8 mouse cellular contexts compared by ENCODE assay signal in the genomic region with DNA sequence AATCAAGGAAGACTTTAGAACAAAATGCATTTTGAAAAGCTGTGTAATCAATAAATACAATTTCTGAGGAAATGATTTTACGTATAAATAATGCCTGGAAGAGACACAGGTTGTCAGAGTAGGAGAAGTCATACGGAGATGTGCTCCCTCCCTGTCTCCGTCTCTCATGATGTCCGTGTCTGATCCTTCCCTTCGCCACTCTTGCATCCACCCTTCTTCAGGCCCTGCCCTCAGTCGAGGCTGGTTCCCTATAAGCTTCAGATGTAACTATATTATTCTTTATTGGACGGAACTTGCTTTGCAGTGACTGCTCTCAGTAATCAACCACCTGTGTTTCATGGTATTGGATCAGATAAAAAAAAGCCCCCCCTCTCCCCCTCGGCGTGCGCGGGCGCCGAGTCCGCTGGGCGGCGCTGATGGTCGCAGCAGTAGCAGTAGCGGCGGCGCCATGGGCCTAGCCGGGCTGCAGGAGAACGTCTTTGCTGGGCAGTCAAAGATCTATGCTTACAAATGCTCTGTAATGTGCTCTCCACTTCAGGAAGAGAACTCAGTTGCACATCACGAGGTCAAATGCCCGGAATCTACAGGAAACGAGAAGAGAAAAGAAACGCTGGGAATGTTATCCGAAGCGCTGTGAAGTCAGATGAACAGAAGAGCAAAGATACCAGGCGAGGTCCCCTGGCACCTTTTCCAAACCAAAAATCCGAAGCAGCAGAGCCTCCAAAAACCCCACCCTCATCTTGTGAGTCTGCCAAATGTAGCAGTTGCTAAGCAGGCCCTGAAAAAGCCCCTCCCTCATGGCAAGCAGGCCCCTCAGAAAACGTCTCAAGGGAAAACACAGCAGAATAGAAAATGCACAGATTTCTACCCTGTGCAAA. TPM values are rescaled to one million over a fixed set of nuclear protein-coding genes. Genes with fewer than 3 reads are reported as not detected.
DNase-seq lines count a peak whose midpoint lies in the region; ATAC-seq lines count a peak whose summit lies in the region.

No protein-coding gene starts in this region.

- peak overlapping the region; percentile 40 for H3K4me2 ChIP-seq in kidney, embryonic 14.5 days (replicated peaks; ENCODE audit: low read depth, low read length)
- peak overlapping the region; percentile 51 for H3K4me2 ChIP-seq in embryonic facial prominence, embryonic 12.5 days (replicated peaks)

- DNase-seq in kidney, adult 11 months: no peak
- DNase-seq in adrenal gland, postnatal 25 days: peak; percentile 62
- DNase-seq in hindbrain, embryonic 10.5 days (ENCODE audit: low spot score): peak; percentile 68
- DNase-seq in liver: peak; percentile 36
- DNase-seq in neural tube, embryonic 10.5 days (ENCODE audit: extremely low spot score, low spot score): peak; percentile 58

- peak; percentile 78; the same call in 1 of the 2 replicates for ATAC-seq in kidney, embryonic 14.5 days (ENCODE audit: low FRiP score, low TSS enrichment)
- no peak for ATAC-seq in embryonic facial prominence, embryonic 12.5 days (ENCODE audit: insufficient number of reproducible peaks, insufficient read depth, low FRiP score, low TSS enrichment)
- ATAC-seq in activated CD4-positive, CD25-positive, alpha-beta regulatory T cell, adult 4 months: no peak

- H3K27me3 ChIP-seq in kidney, embryonic 14.5 days (ENCODE audit: control insufficient read depth, insufficient read depth, low read length): no peaks in the 10 kb centered on the region
- no peaks in the 10 kb centered on the region for H3K27me3 ChIP-seq in embryonic facial prominence, embryonic 12.5 days
- H3K27me3 ChIP-seq in hindbrain, embryonic 10.5 days (ENCODE audit: insufficient read depth, poor library complexity, severe bottlenecking): peaks cover 15% of the 10 kb centered on the region

- no peaks in the 10 kb centered on the region for H3K9me3 ChIP-seq in kidney, embryonic 14.5 days (ENCODE audit: control insufficient read depth, low read length)
- H3K9me3 ChIP-seq in embryonic facial prominence, embryonic 12.5 days: no peaks in the 10 kb centered on the region
- no peaks in the 10 kb centered on the region for H3K9me3 ChIP-seq in hindbrain, embryonic 10.5 days

- H3K4me1 ChIP-seq in kidney, embryonic 14.5 days (ENCODE audit: control insufficient read depth, insufficient read depth, low read length): peaks cover 7% of the 10 kb centered on the region; the same call in 1 of the 2 replicates
- H3K4me1 ChIP-seq in embryonic facial prominence, embryonic 12.5 days: no peaks in the 10 kb centered on the region; the same call in 1 of the 2 replicates
- peaks cover 16% of the 10 kb centered on the region for H3K4me1 ChIP-seq in hindbrain, embryonic 10.5 days (replicated peaks)

- no peak overlapping the region for H3K27ac ChIP-seq in kidney, embryonic 14.5 days (ENCODE audit: low read depth, low read length)
- H3K27ac ChIP-seq in embryonic facial prominence, embryonic 12.5 days: no peak overlapping the region
- peak overlapping the region; percentile 57; the same call in 1 of the 2 replicates for H3K27ac ChIP-seq in hindbrain, embryonic 10.5 days

- H3K4me3 ChIP-seq in kidney, embryonic 14.5 days (ENCODE audit: low read length): peak overlapping the region; percentile 12
- H3K4me3 ChIP-seq in embryonic facial prominence, embryonic 12.5 days: peak overlapping the region; percentile 27
- peak overlapping the region; percentile 44 for H3K4me3 ChIP-seq in hindbrain, embryonic 10.5 days

- no peaks in the 10 kb centered on the region for H3K36me3 ChIP-seq in kidney, embryonic 14.5 days (ENCODE audit: control insufficient read depth, insufficient read depth, low read length)
- H3K36me3 ChIP-seq in embryonic facial prominence, embryonic 12.5 days: no peaks in the 10 kb centered on the region
- no peaks in the 10 kb centered on the region for H3K36me3 ChIP-seq in hindbrain, embryonic 10.5 days

- WGBS in kidney, embryonic 14.5 days: 11% methylated on average over 31 of the region's 31 CpGs
- WGBS in embryonic facial prominence, embryonic 12.5 days: 8% methylated on average over 31 of the region's 31 CpGs
- 12% methylated on average over 31 of the region's 31 CpGs for WGBS in hindbrain, embryonic 10.5 days

- peak overlapping the region; percentile 25; the same call in 1 of the 2 replicates for H3K9ac ChIP-seq in kidney, embryonic 14.5 days (ENCODE audit: low read depth, low read length)
- H3K9ac ChIP-seq in embryonic facial prominence, embryonic 12.5 days: peak overlapping the region; percentile 11; the same call in 1 of the 2 replicates

RNA-seq across cellular contexts. Expression of a gene that starts 19.8 kb away (rescaled TPM):
- 6.0 and 8.0 TPM in 2 replicates for polyA plus RNA-seq in kidney, embryonic 14.5 days (2014; fragmentation: Nextera tagmentation; extraction: Ambion mirVana)
- total RNA-seq in adrenal gland, postnatal 25 days (2021): 24.7 and 32.5 TPM in 2 replicates
- 1.2 and 1.3 TPM in 2 replicates for polyA plus RNA-seq in embryonic facial prominence, embryonic 12.5 days (2016; fragmentation: Nextera tagmentation; extraction: Ambion mirVana)
- 0.11 and 0.48 TPM in 2 replicates for polyA plus RNA-seq in hindbrain, embryonic 10.5 days (2016; fragmentation: Nextera tagmentation; extraction: Ambion mirVana)
- polyA plus RNA-seq in activated CD4-positive, CD25-positive, alpha-beta regulatory T cell, adult 4 months (2017; shearing (Covaris generic)): 10 to 100 TPM; 28.0 to 37.3 TPM

RNA-seq across cellular contexts. Expression of a gene that starts 20.7 kb away (rescaled TPM):
- polyA plus RNA-seq in kidney, embryonic 14.5 days (2014; fragmentation: Nextera tagmentation; extraction: Ambion mirVana): 11.6 and 18.6 TPM in 2 replicates
- 16.6 and 19.7 TPM in 2 replicates for total RNA-seq in adrenal gland, postnatal 25 days (2021)
- 18.1 and 19.2 TPM in 2 replicates for polyA plus RNA-seq in embryonic facial prominence, embryonic 12.5 days (2016; fragmentation: Nextera tagmentation; extraction: Ambion mirVana)
- polyA plus RNA-seq in hindbrain, embryonic 10.5 days (2016; fragmentation: Nextera tagmentation; extraction: Ambion mirVana): 5.9 and 8.5 TPM in 2 replicates
- polyA plus RNA-seq in activated CD4-positive, CD25-positive, alpha-beta regulatory T cell, adult 4 months (2017; shearing (Covaris generic)): 10 to 100 TPM; 16.2 to 24.2 TPM

RNA-seq across cellular contexts. Expression of a gene that starts 49.7 kb away (rescaled TPM):
- polyA plus RNA-seq in kidney, embryonic 14.5 days (2014; fragmentation: Nextera tagmentation; extraction: Ambion mirVana): 0.17 and 0.41 TPM in 2 replicates
- total RNA-seq in adrenal gland, postnatal 25 days (2021): 2.4 and 2.8 TPM in 2 replicates
- 0.20 and 0.64 TPM in 2 replicates for polyA plus RNA-seq in embryonic facial prominence, embryonic 12.5 days (2016; fragmentation: Nextera tagmentation; extraction: Ambion mirVana)
- polyA plus RNA-seq in hindbrain, embryonic 10.5 days (2016; fragmentation: Nextera tagmentation; extraction: Ambion mirVana): 0.19 and 0.24 TPM in 2 replicates
- 10 to 100 TPM; 61.2 to 85.7 TPM for polyA plus RNA-seq in activated CD4-positive, CD25-positive, alpha-beta regulatory T cell, adult 4 months (2017; shearing (Covaris generic))

Comparison
In these comparisons a context has a peak if more than half of its experiments do, and no peak if none do; other contexts are left out.
1. RNA of a gene that starts 49.7 kb away (polyA plus RNA-seq): 61.2 to 85.7 TPM in activated CD4-positive, CD25-positive, alpha-beta regulatory T cell, adult 4 months; 0.20 to 0.64 TPM in embryonic facial prominence, embryonic 12.5 days, 0.17 to 0.41 TPM in kidney, embryonic 14.5 days and 0.19 to 0.24 TPM in hindbrain, embryonic 10.5 days; every median in the first group is over 10 times any median in the second.
2. Peak in every context shown above with its lines, with median percentiles within 50 percentile points of each other: H3K4me3 ChIP-seq.